Comparison of ENCODE assay signal across 10 mouse cellular contexts in genomic region chr7:58743362-58744320, GRCm38 (mm10).
DNase-seq lines count a peak whose midpoint lies in the region; ATAC-seq and TF ChIP-seq lines count a peak whose summit lies in the region.
"Had no signal": no experiment of that assay in that cellular context is flagged by ENCODE, and none has a peak within 500 bp of the region (broad histone marks: within the 10 kb centered on the region; RNA-seq: fewer than 3 reads in every experiment).

No protein-coding gene starts in this region.

- no peak overlapping the region for H3K4me3 ChIP-seq in kidney, embryonic 14.5 days (ENCODE audit: low read length)
- no peak overlapping the region for H3K4me3 ChIP-seq in thymus, adult 2 months (ENCODE audit: control insufficient read depth, insufficient read depth, low read length)

- no peak for TF ChIP-seq POLR2A in thymus, adult 2 months (IDR thresholded peaks at IDR 0.05; ENCODE audit: control insufficient read depth, extremely low read depth, insufficient read depth, low read length, poor library complexity)

- H3K36me3 ChIP-seq in kidney, embryonic 14.5 days (ENCODE audit: control insufficient read depth, insufficient read depth, low read length) = no peaks in the 10 kb centered on the region
- H3K36me3 ChIP-seq in thymus, adult 2 months (ENCODE audit: control insufficient read depth, insufficient read depth, low read length) = no peaks in the 10 kb centered on the region; the same call in 1 of the 2 replicates

- H3K9me3 ChIP-seq in kidney, embryonic 14.5 days (ENCODE audit: control insufficient read depth, low read length) = no peaks in the 10 kb centered on the region

- WGBS in kidney, embryonic 14.5 days = 47% methylated on average over 4 of the region's 4 CpGs
- 80% methylated on average over 4 of the region's 4 CpGs for WGBS in thymus, adult 2 months

- peak; percentile 40 for DNase-seq in adrenal gland, postnatal 10 days
- DNase-seq in adrenal gland, adult 8-10 months = no peak
- DNase-seq in kidney, postnatal 36 days = no peak
- no peak for DNase-seq in thymus, adult 2 months
- no peak for DNase-seq in thymus, adult 18-20 months
- DNase-seq in retina, postnatal 1 day = peak; percentile 8
- no peak for DNase-seq in T-cell, adult 2 months (ENCODE audit: low spot score)
- DNase-seq: cerebellum, postnatal 36 days had no signal

- peak; percentile 45; the same call in 1 of the 2 replicates for ATAC-seq in kidney, embryonic 14.5 days (ENCODE audit: low FRiP score, low TSS enrichment)
- ATAC-seq: forebrain, embryonic 16.5 days had no signal

- TF ChIP-seq CTCF in thymus, adult 2 months (IDR thresholded peaks at IDR 0.05; ENCODE audit: borderline replicate concordance, control insufficient read depth, extremely low read depth, insufficient read depth, low read length, poor library complexity) = no peak

- no peak overlapping the region for H3K9ac ChIP-seq in kidney, embryonic 14.5 days (ENCODE audit: low read depth, low read length)

- H3K4me1 ChIP-seq in kidney, embryonic 14.5 days (ENCODE audit: control insufficient read depth, insufficient read depth, low read length) = no peaks in the 10 kb centered on the region
- peaks cover 27% of the 10 kb centered on the region for H3K4me1 ChIP-seq in thymus, adult 2 months (replicated peaks; ENCODE audit: control insufficient read depth, insufficient read depth, low read length)

- no peaks in the 10 kb centered on the region for H3K27me3 ChIP-seq in kidney, embryonic 14.5 days (ENCODE audit: control insufficient read depth, insufficient read depth, low read length)
- no peaks in the 10 kb centered on the region for H3K27me3 ChIP-seq in thymus, adult 2 months (ENCODE audit: control insufficient read depth, insufficient read depth, low read length)

- no peak overlapping the region for H3K27ac ChIP-seq in kidney, embryonic 14.5 days (ENCODE audit: low read depth, low read length)
- peak overlapping the region; percentile 52; the same call in 1 of the 2 replicates for H3K27ac ChIP-seq in thymus, adult 2 months (ENCODE audit: control insufficient read depth, insufficient read depth, low read length)

- no peak overlapping the region for H3K4me2 ChIP-seq in kidney, embryonic 14.5 days (replicated peaks; ENCODE audit: low read depth, low read length)

Comparison
In these comparisons a context has a peak if more than half of its experiments do, and no peak if none do; other contexts are left out.
1. DNase-seq: peak in adrenal gland, postnatal 10 days (single experiment) and retina, postnatal 1 day (single experiment); none in adrenal gland, adult 8-10 months (single experiment), kidney, postnatal 36 days (0 of 2), thymus, adult 2 months (single experiment), thymus, adult 18-20 months (0 of 2) and T-cell, adult 2 months (single experiment).